Mouse (Mus musculus) adrenal gland, postnatal 36 days (tissue): ENCODE measurements around the gene Hist1h1a. TPM values are rescaled to one million over a fixed set of nuclear protein-coding genes. Genes with fewer than 3 reads are reported as not detected.

Experiments used
- DNase-seq, 2 experiments: peaks; one replicate each; pipeline ENCODE4 v3.0.0; 2021; ENCODE audit warnings: mixed read lengths in 1 of 2
- total RNA-seq, 2 experiments: library from RNA; stranded (reverse); gene quantifications; 2 replicates each; pipeline ENCODE4 v1.2.3; 2021

Gene Hist1h1a
- total RNA-seq, 2 experiments from 2014 or later, result 35.0 to 39.8 TPM

- no peak for DNase-seq
These were observed 18.8 kb upstream of the Hist1h1a start for GRCm38 (mm10) chr13:23744421-23745380.

GRCm38 (mm10) chr13:23745381-23746161 is 17.9 kb upstream of the Hist1h1a start, which contains the start of gene Hist1h3c:
TSS of gene Hist1h3c (minus strand) at chr13:23745602.
- DNase-seq, result peak; percentile 77 to 86

- DNase-seq, result peak; percentile 57
These were observed 17.0 kb upstream of the Hist1h1a start, which contains the start of gene Hist1h2bb for GRCm38 (mm10) chr13:23746201-23747080. TSS of gene Hist1h2bb (plus strand) at chr13:23746734.

GRCm38 (mm10) chr13:23747081-23747891 is 16.2 kb upstream of the Hist1h1a start:
- DNase-seq, result no peak

- no peak for DNase-seq
These were observed 15.6 kb upstream of the Hist1h1a start for GRCm38 (mm10) chr13:23747892-23748288.

- no peak for DNase-seq
These were observed 13.8 kb upstream of the Hist1h1a start for GRCm38 (mm10) chr13:23749563-23750121.

- peak in 1 of 2 experiments; percentile 39 for DNase-seq
These were observed 12.5 kb upstream of the Hist1h1a start, which contains the start of gene Hist1h2ab for GRCm38 (mm10) chr13:23750839-23751477. TSS of gene Hist1h2ab (plus strand) at chr13:23751126.

- no peak for DNase-seq
These were observed 11.9 kb upstream of the Hist1h1a start for GRCm38 (mm10) chr13:23751478-23751956.

GRCm38 (mm10) chr13:23752067-23752741 is 11.3 kb upstream of the Hist1h1a start, which contains the start of gene Hist1h3b:
TSS of gene Hist1h3b (plus strand) at chr13:23752267.
- peak; percentile 92 for DNase-seq

GRCm38 (mm10) chr13:23752742-23753172 is 10.7 kb upstream of the Hist1h1a start:
- DNase-seq, result no peak

- DNase-seq, result no peak
These were observed 10.0 kb upstream of the Hist1h1a start for GRCm38 (mm10) chr13:23753314-23754078.

- no peak for DNase-seq
These were observed 8.5 kb upstream of the Hist1h1a start for GRCm38 (mm10) chr13:23755000-23755399.

GRCm38 (mm10) chr13:23756790-23757189 is 6.7 kb upstream of the Hist1h1a start, which contains the start of gene Hist1h4b:
TSS of gene Hist1h4b (plus strand) at chr13:23757013.
- DNase-seq, result peak; percentile 87 to 90

- DNase-seq, result no peak
These were observed 6.2 kb upstream of the Hist1h1a start for GRCm38 (mm10) chr13:23757211-23757773.

GRCm38 (mm10) chr13:23757921-23758320 is 5.5 kb upstream of the Hist1h1a start:
- no peak for DNase-seq

- DNase-seq, result no peak
These were observed 4.2 kb upstream of the Hist1h1a start for GRCm38 (mm10) chr13:23759251-23759771.

- DNase-seq, result no peak
These were observed 3.6 kb upstream of the Hist1h1a start for GRCm38 (mm10) chr13:23759916-23760239.
